Mouse (Mus musculus) lung, adult 18-20 months (tissue): ENCODE data around the gene Xpr1.

Experiments used
- DNase-seq, 2 experiments: peaks; one replicate each; pipeline ENCODE4 v3.0.0; 2022; ENCODE audit warnings: mixed read lengths in 2 of 2

The Xpr1 gene

DNA sequence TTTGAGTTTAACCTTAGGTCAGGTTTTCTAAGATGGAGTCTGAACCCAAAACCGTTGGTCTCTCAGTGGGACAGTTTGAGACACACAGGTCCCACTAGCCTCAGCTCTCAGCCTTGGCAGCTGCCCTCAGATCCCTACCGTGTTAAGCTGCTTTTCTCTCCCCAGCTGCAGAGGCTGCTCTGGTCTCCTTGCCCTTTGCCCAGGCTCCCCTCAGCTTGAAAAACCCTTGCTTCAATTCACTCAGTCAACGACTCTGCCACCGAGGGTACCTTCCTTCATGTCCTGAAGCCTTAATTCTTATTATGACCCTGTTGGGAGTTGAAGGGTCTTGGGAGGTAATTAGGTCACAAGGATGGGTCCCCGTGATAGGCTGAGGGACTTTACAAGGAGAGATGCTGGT is 167.3 kb downstream of the Xpr1 start:
- DNase-seq = no peak

- DNase-seq = no peak
Observed at GRCm38 (mm10) chr1:155248041-155248440, 169.2 kb downstream of the Xpr1 start.

DNA sequence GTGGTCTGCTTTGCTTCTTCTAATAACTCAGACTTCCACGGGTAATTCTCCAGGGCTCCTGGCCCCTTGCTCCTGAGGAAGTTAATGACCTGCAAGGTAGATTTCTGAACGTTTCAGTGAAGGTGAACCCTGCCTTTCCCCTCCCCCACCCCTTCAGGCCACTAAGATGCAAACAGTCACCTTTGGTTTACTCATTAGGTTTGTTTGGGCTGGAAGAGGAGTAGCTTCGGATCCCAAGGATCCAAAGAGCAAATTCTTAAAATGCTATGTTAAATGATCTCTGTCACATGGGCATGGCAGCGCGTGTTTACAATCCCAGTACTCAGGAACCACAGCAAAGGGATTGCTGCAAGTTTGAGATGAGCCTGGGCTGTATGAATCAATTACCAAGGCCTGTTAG is 169.8 kb downstream of the Xpr1 start:
- no peak for DNase-seq

GRCm38 (mm10) chr1:155245516-155245915 is 171.7 kb downstream of the Xpr1 start:
- peak in 1 of 2 experiments; percentile 2 for DNase-seq

GRCm38 (mm10) chr1:155244771-155245211 is 172.4 kb downstream of the Xpr1 start:
- peak in 1 of 2 experiments; percentile 1 for DNase-seq

DNA sequence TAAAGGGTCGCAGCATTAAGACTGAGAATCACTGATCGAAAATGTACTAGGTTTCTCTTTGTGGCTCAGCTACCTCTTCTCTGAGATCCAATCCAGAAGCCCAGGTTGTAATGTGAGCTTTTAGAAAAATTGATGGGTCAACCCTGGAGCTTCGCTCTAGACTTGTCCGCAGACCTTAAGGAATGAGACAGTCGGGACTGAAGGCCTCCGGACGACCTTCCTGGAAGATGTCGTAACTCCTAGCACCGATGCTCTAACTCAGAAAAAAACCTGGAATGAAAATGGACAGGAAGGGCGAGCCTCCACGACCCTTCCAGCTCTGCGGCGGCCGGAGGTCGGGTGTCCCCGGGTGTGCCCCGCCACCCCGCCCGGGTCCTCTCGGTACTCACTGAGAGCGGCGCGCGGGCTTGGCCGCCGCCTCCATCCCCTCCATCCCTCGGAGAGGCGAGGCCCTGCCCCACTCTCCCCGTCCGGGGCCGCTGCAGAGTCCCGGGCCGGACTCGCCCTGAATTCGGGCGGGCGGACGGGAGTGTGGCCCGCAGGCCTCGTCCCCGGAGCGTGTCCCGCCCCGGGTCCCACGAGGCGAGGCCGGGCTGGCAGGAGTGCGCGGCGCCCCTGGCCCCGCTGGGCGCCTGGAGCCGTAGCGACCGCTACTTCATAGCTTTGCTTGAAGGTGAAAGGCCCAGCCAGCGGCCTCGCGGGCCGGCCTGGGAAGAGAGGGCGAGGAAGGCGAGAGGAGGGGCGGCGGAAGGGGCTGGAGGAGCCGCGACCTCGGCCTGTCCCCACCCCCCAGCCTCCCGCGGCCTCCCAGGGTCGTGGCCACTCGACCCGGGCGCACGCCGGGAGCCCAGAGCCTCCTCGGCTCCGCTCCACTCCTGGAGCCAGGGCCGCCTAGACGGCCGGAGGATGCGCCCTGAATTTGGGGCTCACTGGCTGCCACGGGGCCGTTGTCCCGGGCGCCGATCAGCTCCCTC is 173.1 kb downstream of the Xpr1 start, which contains the start of gene BC034090:
BC034090 (minus strand) TSS at position 648 of the 974 bp plus-strand sequence.
- DNase-seq = peak; percentile 30 to 55

DNA sequence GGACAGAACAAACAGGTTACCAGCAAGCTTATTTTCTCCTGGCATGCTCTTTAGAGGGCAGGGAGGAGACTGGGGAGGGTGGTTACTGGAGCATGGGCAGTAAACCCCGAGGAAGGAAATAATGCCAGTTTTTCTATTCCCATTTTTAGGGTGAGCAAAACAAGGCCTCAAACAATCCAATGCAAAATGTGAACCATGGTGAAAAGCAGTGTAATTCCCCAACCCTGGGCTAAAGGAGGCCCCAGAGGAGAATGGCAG is 174.8 kb downstream of the Xpr1 start:
- no peak for DNase-seq

GRCm38 (mm10) chr1:155241701-155242487 is 175.3 kb downstream of the Xpr1 start:
- DNase-seq = no peak

DNA sequence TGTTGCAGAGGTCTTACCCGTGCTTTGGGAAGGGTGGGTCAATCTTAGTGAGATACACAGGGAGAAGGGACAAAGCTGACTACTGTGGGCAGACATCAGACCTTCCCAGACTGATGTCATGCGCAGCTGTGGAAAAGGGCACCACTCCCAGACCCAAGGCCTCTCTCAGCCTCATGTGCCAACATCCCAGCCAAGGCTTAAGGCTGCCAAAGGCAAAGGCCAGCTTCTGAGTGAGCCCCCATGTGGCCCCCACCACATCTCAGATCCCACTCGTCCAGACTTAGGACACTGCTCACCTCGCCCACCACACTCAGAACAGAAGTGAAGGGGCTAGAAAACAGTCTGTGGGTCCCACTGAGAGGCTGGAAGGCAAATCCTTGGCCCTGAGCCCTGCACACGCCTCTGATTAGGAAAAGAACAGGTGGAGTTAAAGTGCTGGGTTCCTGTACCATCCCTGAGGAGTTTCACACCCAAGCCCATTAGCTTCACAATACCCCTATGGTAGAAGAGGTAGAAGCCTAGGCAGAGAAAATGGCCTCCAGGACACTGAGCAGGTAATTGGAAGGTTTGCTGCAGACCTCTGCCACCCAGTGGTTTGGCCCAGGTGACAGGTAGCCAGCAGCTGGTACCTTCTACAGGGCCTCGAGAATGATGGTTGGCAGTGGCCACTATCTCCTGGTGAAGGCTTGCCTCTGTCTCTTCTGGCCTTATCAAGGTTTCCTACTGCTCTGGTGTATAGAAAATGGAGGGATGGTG is 177.1 kb downstream of the Xpr1 start:
- DNase-seq = no peak

DNA sequence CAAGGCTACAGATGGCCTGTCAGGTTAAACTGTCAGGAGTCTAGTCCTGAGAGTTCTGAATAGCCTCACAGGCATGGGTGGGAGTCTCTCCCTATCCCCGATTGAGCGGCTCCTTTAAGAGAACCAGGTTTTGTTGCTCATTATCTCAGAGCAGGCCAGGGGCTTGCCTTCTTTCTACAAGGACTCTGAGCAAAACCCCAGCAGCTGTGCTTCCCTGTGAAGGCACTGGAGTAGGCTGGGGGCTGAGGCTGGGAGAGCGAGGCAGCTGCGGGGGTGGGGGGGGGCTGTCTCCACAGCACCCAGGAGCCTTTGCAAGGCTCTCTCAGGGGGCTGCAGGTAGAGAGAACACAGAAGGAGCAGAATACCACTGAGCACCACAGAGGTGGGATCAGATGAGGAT is 178.0 kb downstream of the Xpr1 start:
- no peak for DNase-seq

GRCm38 (mm10) chr1:155238126-155238525 is 179.1 kb downstream of the Xpr1 start:
- no peak for DNase-seq

GRCm38 (mm10) chr1:155237390-155237789 is 179.8 kb downstream of the Xpr1 start:
- no peak for DNase-seq

GRCm38 (mm10) chr1:155236306-155237024 is 180.8 kb downstream of the Xpr1 start:
- DNase-seq = no peak

- DNase-seq = no peak
Observed at GRCm38 (mm10) chr1:155235641-155236040, 181.6 kb downstream of the Xpr1 start.

- peak; percentile 59 to 66 for DNase-seq
Observed at GRCm38 (mm10) chr1:155233931-155234607, 183.1 kb downstream of the Xpr1 start.

DNA sequence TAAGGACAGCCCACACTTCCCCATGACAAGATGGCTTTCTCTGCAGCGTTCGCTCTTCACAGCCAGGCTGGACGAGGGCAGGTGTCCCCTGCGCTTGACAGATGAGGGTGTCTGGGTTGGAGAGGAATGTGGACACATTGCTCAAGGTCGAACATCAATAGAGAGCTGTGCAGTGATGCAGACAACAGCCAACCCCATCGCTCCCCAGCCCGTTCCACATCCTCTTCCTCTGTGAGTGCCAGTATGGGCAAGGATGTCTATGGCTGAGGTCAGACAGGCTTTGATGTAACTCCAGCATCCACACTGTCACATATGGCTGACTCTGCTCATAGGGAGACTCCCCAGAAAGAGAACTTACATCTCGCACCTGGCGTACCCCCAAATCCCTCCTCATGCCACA is 183.8 kb downstream of the Xpr1 start:
- no peak for DNase-seq

DNA sequence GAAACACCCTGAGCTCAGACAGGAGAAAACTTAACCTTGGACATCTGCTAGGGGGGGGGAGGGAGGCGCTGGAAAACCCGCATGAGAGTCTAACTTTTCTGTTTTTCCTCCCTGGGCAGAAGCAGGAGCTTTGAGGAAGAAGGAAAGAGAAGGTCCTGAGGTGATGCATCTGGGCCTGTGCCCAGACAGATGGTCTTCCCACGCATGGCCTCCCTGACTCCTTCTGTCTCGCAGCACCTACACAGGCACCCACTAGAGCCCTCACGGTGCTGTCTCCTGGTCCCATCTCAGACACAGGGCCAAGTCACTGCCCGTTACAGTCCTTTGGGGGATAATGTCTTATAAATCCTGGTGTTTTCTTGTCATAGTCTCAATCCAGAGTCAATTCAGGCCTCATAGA is 184.4 kb downstream of the Xpr1 start:
- DNase-seq = no peak

DNA sequence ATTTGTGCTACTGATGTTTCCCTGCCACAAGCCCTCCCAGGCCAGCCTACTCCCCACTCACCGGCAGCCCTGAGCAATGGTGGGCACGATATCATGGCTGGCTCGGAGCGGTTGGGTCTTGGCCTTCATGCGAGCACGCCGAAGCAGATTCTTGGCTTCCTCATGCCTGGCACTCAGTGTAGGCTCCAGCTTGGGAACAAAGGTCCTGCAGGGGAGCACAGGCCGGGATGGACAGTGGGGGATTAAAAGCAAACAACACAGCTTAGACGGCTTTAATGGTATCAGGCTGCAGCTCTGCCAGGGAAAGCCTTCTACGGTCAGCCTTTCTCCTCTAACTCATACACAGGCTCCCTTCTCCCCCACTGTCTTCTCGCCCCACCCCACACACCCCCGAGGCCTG is 184.8 kb downstream of the Xpr1 start:
- no peak for DNase-seq

- peak in 1 of 2 experiments; percentile 28 for DNase-seq
Observed at GRCm38 (mm10) chr1:155229464-155230411, 187.5 kb downstream of the Xpr1 start.
